Mouse (Mus musculus) myocyte (in vitro differentiated cells): Measurements from ENCODE around the gene Olfr1442. TPM values are rescaled to one million over a fixed set of nuclear protein-coding genes. Genes with fewer than 3 reads are reported as not detected.

Source experiments
- H3K27me3 ChIP-seq: one replicate; pipeline ENCODE4 v1.6.1; 2011; ENCODE audit not compliant: control insufficient read depth, insufficient read depth, insufficient read length
- H3K36me3 ChIP-seq: one replicate; pipeline ENCODE4 v1.6.1; 2011; ENCODE audit not compliant: control insufficient read depth, insufficient read depth
- H3K4me2 ChIP-seq: one replicate; pipeline ENCODE4 v1.6.1; 2011; ENCODE audit warnings: low read depth, control low read depth
- H3K4me3 ChIP-seq: one replicate; pipeline ENCODE4 v1.5.1; 2011; ENCODE audit warnings: mild to moderate bottlenecking, control low read depth, moderate library complexity
- H3K79me2 ChIP-seq: one replicate; pipeline ENCODE4 v1.6.1; 2011; ENCODE audit not compliant: control insufficient read depth, insufficient read depth
- H3ac ChIP-seq: one replicate; pipeline ENCODE4 v1.6.1; 2011; ENCODE audit not compliant: control insufficient read depth, insufficient read length
- CEBPB ChIP-seq: IDR thresholded peaks from 2 replicates; pipeline ENCODE4 v1.6.1; 2011; ENCODE audit warnings: mild to moderate bottlenecking, moderate library complexity; ENCODE audit not compliant: poor library complexity, insufficient read depth, severe bottlenecking
- E2F4 ChIP-seq: IDR thresholded peaks from one replicate; pipeline ENCODE4 v1.6.1; 2011; ENCODE audit warnings: mild to moderate bottlenecking, control low read depth, moderate library complexity; ENCODE audit not compliant: insufficient read depth
- MAX ChIP-seq: IDR thresholded peaks from one replicate; pipeline ENCODE4 v1.6.1; 2011; ENCODE audit warnings: low read depth, mild to moderate bottlenecking, control low read depth
- MYOD1 ChIP-seq, 3 experiments: IDR thresholded peaks; one replicate each; pipeline ENCODE4 v1.6.1; 2011; ENCODE audit warnings: control low read depth in 2 of 3, low read depth in 2 of 3, mild to moderate bottlenecking in 2 of 3, moderate library complexity in 1 of 3; ENCODE audit not compliant: insufficient read length in 2 of 3, control insufficient read depth in 1 of 3
- MYOG ChIP-seq, 3 experiments: IDR thresholded peaks; one replicate each; pipeline ENCODE4 v1.6.1; 2011; ENCODE audit warnings: control low read depth in 2 of 3, low read depth in 2 of 3, mild to moderate bottlenecking in 2 of 3; ENCODE audit not compliant: insufficient read length in 2 of 3, control insufficient read depth in 1 of 3, insufficient read depth in 1 of 3
- POLR2A ChIP-seq: IDR thresholded peaks from one replicate; pipeline ENCODE4 v1.6.1; 2011; ENCODE audit warnings: low read depth, mild to moderate bottlenecking, control low read depth, moderate library complexity; ENCODE audit not compliant: insufficient read length
- POLR2AphosphoS2 ChIP-seq: IDR thresholded peaks from one replicate; pipeline ENCODE4 v1.6.1; 2011; ENCODE audit warnings: low read depth, control low read depth; ENCODE audit not compliant: insufficient read length
- REST ChIP-seq: IDR thresholded peaks from one replicate; pipeline ENCODE4 v1.6.1; 2011; ENCODE audit warnings: mild to moderate bottlenecking, control low read depth, moderate library complexity; ENCODE audit not compliant: insufficient read depth, insufficient read length
- SRF ChIP-seq: IDR thresholded peaks from one replicate; pipeline ENCODE4 v1.6.1; 2011; ENCODE audit warnings: low read depth; ENCODE audit not compliant: control insufficient read depth, insufficient read length
- TCF12 ChIP-seq: IDR thresholded peaks from one replicate; pipeline ENCODE4 v1.6.1; 2011; ENCODE audit warnings: mild to moderate bottlenecking, control low read depth; ENCODE audit not compliant: poor library complexity, insufficient read depth, severe bottlenecking
- TCF3 ChIP-seq: IDR thresholded peaks from one replicate; pipeline ENCODE4 v1.6.1; 2011; ENCODE audit warnings: low read depth, control low read depth; ENCODE audit not compliant: insufficient read length
- USF1 ChIP-seq: IDR thresholded peaks from one replicate; pipeline ENCODE4 v1.6.1; 2011; ENCODE audit warnings: low read depth, mild to moderate bottlenecking, control low read depth, moderate library complexity
- polyA plus RNA-seq: library from polyadenylated mRNA; unstranded; fragments of >200 nt; fragmentation: generic; extraction: Trizol; gene quantifications from one replicate; pipeline ENCODE4 v1.2.1, GENCODE M21; 2012; ENCODE audit warnings: missing spikeins

The Olfr1442 gene
- polyA plus RNA-seq, 1 experiment, result not detected

DNA sequence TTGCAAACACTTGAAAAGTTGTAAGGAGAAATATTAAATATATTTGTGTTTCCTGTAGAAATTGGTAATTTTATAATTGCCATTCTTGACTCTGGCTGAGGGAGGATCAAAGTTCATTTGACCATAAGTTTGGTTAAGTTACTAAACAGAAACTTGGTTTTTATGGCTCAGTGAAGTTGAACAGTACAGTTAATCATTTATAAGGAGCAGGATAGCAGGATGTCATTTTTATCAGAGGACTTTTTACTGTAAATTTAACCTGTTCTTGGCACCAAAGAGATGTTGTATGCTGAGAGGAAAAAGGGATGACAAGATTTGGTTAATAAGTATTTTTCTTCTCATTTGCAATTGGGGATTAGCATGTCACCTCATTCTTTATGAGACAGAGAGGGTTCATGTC is 14.4 kb downstream of the Olfr1442 start:
- no peak overlapping the region for H3K4me3 ChIP-seq
- H3K79me2 ChIP-seq, result no peaks in the 10 kb centered on the region
- TF ChIP-seq SRF (no peak), E2F4 (no peak), CEBPB (no peak), POLR2A (no peak), REST (no peak), POLR2AphosphoS2 (no peak), MYOG (IDR thresholded peaks at IDR 0.05; ENCODE audit: control insufficient read depth in 1 of 3, insufficient read depth in 1 of 3, insufficient read length in 2 of 3, low read depth in 2 of 3) (no peak), USF1 (no peak), MAX (no peak), MYOD1 (IDR thresholded peaks at IDR 0.05; ENCODE audit: control insufficient read depth in 1 of 3, insufficient read length in 2 of 3, low read depth in 2 of 3) (no peak), TCF12 (no peak), TCF3 (no peak)
- no peaks in the 10 kb centered on the region for H3K27me3 ChIP-seq
- H3ac ChIP-seq, result no peak overlapping the region
- H3K36me3 ChIP-seq, result no peaks in the 10 kb centered on the region
- no peak overlapping the region for H3K4me2 ChIP-seq

- Histone ChIP-seq H3ac (no peak overlapping the region), H3K27me3 (no peaks in the 10 kb centered on the region), H3K4me3 (no peak overlapping the region), H3K79me2 (no peaks in the 10 kb centered on the region), H3K36me3 (no peaks in the 10 kb centered on the region), H3K4me2 (no peak overlapping the region)
- TF ChIP-seq MAX (no peak), MYOG (IDR thresholded peaks at IDR 0.05; ENCODE audit: control insufficient read depth in 1 of 3, insufficient read depth in 1 of 3, insufficient read length in 2 of 3, low read depth in 2 of 3) (no peak), MYOD1 (IDR thresholded peaks at IDR 0.05; ENCODE audit: control insufficient read depth in 1 of 3, insufficient read length in 2 of 3, low read depth in 2 of 3) (no peak), POLR2AphosphoS2 (no peak), REST (no peak), POLR2A (no peak), TCF12 (no peak), E2F4 (no peak), SRF (no peak)
Measured at GRCm38 (mm10) chr19:12685231-12685630, 15.0 kb downstream of the Olfr1442 start.

GRCm38 (mm10) chr19:12695590-12695989 is 25.4 kb downstream of the Olfr1442 start, which contains the start of gene Keg1:
Gene Keg1 (plus strand): TSS chr19:12695786.
- no peak within 1 kb of the TSS for H3K4me3 ChIP-seq
- H3K79me2 ChIP-seq, result no peaks in the 10 kb centered on the region
- H3K36me3 ChIP-seq, result no peaks in the 10 kb centered on the region
- no peak within 1 kb of the TSS for H3ac ChIP-seq
- TF ChIP-seq USF1 (no peak), POLR2A (no peak), CEBPB (no peak), MYOG (IDR thresholded peaks at IDR 0.05; ENCODE audit: control insufficient read depth in 1 of 3, insufficient read depth in 1 of 3, insufficient read length in 2 of 3, low read depth in 2 of 3) (no peak), SRF (no peak), MAX (no peak), TCF3 (no peak), POLR2AphosphoS2 (no peak), E2F4 (no peak), REST (no peak)
- H3K27me3 ChIP-seq, result no peaks in the 10 kb centered on the region
- no peak within 1 kb of the TSS for H3K4me2 ChIP-seq

DNA sequence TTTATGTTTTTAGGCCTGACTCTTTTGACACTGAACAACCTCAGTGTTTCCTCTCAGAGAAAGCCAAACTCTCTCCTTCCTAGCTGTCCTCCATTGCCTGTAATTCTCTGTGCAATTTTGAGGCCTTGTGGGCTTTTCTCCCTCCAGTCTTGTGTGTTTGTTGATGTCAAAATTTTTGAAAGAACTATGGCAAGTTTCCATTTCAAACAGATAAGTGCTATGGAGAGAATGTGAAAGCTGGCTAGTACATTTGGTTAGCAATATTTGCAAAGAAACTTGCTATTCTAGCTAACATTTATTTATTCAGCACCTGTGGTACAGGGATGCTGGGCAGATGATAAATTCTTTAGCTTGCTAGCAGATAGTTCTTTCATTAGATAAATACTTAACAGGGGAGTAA is 26.0 kb downstream of the Olfr1442 start:
- no peak overlapping the region for H3K4me2 ChIP-seq
- TF ChIP-seq TCF12 (no peak), CEBPB (no peak), POLR2A (no peak), E2F4 (no peak), MAX (no peak), POLR2AphosphoS2 (no peak), MYOG (IDR thresholded peaks at IDR 0.05; ENCODE audit: control insufficient read depth in 1 of 3, insufficient read depth in 1 of 3, insufficient read length in 2 of 3, low read depth in 2 of 3) (no peak), REST (no peak), MYOD1 (IDR thresholded peaks at IDR 0.05; ENCODE audit: control insufficient read depth in 1 of 3, insufficient read length in 2 of 3, low read depth in 2 of 3) (no peak), TCF3 (no peak), USF1 (no peak), SRF (no peak)
- no peak overlapping the region for H3K4me3 ChIP-seq
- H3K27me3 ChIP-seq, result no peaks in the 10 kb centered on the region
- no peak overlapping the region for H3ac ChIP-seq
- no peaks in the 10 kb centered on the region for H3K79me2 ChIP-seq
- no peaks in the 10 kb centered on the region for H3K36me3 ChIP-seq

GRCm38 (mm10) chr19:12708458-12708857 is 38.2 kb downstream of the Olfr1442 start:
- H3K36me3 ChIP-seq, result no peaks in the 10 kb centered on the region
- TF ChIP-seq POLR2A (no peak), MYOD1 (IDR thresholded peaks at IDR 0.05; ENCODE audit: control insufficient read depth in 1 of 3, insufficient read length in 2 of 3, low read depth in 2 of 3) (no peak), REST (no peak), E2F4 (no peak), CEBPB (no peak)
- H3K4me2 ChIP-seq, result no peak overlapping the region
- no peak overlapping the region for H3ac ChIP-seq
- no peak overlapping the region for H3K4me3 ChIP-seq
- H3K27me3 ChIP-seq, result no peaks in the 10 kb centered on the region
- no peaks in the 10 kb centered on the region for H3K79me2 ChIP-seq
